Mouse (Mus musculus) cerebellum, postnatal 4 days (tissue): ENCODE measurements around the gene Zbp1.

Experiments used
- DNase-seq, 2 experiments: peaks; one replicate each; pipeline ENCODE4 v3.0.0; 2022; ENCODE audit warnings: low spot score in 2 of 2, mixed read lengths in 1 of 2

Zbp1 gene

DNA sequence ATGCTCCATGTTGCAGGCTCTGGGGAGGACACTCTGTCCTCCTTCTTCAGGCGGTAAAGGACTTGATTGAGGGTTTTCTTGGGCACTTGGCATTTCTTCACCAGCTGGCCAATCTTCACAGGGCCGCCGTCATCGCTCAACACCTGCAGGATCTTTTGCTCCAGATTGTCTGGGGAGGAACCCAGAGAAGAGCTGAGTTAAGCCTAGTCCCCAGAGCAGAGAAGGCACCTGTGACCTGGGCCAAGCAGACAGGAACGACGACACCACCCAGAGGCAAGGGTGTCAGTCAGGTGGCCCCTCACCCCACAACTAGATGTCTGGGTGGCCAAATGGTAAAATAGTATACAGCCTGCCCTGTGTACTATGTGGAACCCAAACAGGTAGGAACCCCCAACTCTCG is 1.9 kb downstream of the Zbp1 start:
- peak in 1 of 2 experiments; percentile 4 for DNase-seq

DNA sequence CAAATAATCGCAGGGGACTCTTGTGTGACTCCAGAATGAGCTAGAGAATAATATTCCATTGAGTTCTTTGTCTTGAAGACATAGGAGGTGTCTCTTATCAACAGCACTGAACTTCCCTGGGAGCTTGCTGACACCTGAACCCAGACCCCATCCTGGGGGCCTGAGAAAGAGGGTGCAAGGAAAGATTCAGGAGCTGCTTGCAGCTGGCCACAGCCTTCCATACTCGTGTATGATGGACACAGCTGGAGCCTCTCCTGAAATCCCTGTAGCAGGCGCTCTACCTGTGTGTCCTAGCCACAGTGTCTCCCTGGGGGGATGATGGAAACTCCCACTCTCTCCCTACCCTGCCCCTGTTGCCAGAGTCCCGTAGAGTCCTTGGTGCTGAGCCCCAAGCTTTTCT is 6.5 kb downstream of the Zbp1 start:
- no peak for DNase-seq

DNA sequence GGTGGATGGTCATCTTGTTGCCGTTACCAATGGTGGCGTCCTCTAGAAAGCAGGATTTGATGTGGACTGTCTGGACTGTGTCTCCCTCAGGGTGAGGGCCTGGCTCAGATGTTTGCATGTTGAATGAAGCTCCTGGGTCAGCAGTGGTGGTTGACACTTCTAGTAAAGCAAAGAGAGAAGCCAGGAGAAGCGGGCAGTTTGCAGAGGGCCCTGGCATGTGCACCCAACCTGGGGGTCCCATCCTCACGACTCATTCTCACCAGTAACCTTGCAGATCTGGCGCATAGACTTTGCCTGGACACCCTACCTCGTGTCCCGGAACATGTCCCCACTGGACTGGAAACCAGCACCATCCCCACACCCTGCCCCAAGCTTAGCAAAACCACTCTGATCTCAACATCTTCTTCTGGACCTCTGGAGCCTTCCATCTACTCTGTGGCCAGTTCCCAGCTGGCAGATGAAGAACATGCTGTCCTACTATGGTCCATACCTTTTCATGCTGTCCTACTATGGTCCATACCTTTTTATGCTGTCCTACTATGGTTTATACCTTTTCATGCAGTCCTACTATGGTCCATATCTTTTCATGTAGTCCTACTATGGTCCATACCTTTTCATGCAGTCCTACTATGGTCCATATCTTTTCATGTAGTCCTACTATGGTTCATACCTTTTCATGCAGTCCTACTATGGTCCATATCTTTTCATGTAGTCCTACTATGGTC is 9.5 kb downstream of the Zbp1 start:
- no peak for DNase-seq

DNA sequence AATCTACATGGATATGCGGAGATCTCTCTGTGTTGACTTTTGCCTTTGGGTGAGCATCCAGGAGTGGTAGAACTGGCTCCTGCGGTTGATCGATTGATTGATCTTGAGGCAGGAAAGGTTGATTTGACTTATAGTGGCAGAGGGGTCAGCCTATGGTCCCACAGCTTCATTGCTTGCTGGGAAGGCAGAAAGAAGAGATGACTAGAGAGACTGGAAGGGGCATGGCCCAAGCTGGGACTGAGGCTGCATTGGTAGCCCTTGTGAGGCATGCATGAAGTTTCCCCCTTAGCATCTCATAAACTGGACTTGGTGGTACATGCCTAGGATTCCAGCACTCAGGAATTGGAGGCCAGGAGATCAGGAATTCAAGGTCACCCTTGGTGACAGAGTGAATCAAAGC is 11.7 kb downstream of the Zbp1 start:
- no peak for DNase-seq

DNA sequence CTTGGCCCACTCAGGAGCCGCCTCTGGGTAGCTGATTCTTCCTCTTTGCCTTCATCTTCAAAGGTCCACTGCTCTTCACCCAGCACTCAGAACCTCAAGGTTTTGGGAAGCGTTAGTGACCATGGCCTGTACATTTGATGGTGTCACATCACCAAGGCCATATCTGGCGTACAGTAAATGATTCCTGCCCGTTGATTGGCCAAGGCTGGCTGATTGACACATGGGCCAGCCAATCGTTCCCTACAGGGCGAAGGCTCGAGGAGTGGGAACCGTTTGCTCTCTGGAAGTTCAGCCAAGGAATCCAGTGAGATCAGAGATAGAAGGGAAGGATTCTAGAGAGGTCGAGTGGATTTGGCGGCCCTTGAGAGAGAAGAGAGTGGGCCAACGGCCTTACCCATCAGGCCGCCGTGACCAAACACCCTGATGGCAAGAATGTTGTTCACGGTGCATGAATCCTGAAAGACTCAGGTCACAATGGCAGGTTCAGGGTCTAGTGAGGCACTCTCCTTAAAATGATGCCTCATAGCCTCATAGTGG is 13.1 kb downstream of the Zbp1 start:
- peak in 1 of 2 experiments; percentile 15 for DNase-seq

DNA sequence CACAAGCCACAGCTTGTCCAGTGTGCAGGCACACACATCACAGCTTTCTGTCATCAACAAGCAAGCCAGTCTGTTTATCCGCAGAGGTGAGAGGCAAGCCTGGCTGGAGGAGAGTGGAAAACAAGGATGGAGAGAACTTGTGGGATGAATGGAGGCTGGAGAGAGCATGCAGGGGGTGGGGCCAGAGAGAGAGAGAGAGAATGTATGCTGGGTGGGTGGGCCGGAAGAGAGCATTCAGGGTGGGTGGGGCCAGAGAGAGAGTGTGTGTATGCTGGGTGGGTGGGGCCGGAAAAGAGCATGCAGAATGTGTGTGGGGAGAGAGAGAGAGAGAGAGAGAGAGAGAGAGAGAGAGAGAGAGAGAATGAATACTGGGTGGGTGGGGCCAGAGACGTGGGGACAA is 14.1 kb downstream of the Zbp1 start:
- DNase-seq = peak in 1 of 2 experiments; percentile 6

DNA sequence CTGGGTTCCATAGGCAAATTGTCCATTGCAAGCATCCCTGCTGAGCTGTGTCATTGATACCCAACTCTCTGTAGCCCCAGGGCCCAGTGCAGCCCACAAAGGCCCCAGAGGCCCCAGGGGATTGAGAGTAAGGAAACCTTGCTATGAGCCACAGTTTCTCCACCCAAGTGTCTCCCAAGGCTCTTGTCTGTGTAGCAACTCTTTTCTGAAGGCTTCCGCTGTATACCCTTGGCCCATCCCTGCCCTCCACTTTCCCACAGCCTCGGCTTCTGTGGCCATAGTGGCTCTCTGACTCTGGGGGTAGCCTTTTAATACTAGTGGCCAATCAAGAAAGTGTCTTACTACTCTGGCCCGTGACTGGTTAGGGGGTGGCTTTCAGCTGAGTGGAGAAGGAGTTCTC is 15.0 kb downstream of the Zbp1 start:
- no peak for DNase-seq

DNA sequence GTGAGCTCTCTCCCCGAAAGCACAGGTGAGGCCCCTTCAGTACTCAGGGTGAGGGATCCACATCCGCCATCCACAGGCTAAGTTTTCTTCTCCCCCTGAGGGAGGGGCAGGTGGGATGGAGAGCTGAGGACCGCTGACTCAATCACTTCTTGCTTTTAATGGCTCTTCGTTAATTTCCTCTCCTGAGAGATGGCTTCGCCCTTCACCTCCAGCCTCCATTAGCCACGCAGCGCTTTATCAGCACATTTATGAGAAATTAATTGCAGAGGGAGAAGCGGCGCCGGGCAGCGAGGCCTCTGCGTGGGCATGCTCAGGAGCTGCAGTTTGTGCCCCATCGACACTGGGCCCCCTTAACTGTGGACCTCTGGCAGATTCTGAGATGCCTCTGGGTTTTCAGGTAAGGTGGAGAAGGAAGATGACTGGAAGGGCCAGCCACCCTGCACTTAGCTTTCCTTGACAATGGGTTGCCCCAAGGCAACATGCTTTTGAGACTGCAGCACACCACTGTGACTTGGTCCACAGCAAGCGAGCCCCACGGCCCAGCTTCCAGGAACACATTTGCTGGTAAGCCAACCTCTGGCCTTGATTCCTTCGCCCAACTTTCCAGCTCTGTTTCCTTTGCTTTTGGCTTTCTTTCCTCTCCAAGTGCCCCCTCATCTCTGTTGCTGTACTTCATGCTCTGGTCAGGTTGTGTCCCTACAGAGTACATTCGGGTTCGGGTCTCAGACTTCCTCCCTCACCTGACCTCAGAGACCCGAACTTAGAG is 15.6 kb downstream of the Zbp1 start:
- DNase-seq = peak in 1 of 2 experiments; percentile 11

DNA sequence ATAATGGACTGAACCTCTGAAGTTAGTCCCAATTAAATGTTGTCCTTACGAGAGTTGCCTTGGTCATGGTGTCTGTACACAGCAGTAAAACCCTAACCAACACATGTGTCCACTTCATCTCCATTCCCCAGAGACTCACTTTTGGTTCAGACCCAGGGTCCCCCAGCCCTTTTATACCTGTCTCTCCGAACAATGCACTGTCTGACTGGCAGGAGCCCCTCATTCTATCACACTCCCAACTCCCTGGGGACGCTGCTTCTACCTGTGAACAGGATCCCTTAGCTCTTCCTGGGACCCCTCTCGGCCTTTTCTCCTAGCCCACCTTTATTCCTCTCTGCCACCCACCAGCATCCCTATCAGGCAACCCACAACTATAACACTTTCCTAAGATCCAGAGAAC is 23.9 kb downstream of the Zbp1 start:
- DNase-seq = no peak

DNA sequence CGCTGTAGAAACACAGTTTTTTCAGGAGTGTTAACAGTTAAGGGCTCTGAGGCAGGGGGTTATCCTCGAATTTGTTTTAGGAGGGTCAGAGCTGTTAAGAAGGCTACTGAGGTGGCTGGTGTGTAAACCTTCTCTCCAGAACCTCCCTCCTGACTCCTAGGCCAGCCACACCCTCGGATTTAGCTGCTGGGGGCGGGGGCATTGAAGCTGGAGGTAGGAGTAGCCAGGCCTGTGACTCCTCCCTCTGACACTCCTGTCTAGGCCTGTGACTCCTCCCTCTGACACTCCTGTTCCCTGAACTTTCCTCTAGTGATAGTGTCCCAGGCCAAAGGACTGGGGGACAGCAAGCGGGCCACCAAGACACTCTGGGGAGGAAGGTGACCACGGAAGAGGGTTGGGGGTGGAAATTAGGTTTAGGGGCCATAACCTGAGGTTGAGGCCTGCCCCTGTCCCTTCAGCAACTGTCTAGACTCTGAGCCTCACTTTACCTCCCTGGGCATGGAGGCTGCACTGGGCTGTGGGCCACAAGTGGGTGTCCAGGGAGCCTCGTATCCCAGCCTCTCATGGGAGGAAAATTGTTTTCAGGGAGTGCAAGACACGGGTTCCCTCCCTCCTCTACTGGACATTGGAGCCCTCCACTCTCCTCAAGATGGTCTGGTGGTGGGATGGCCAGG is 31.4 kb downstream of the Zbp1 start:
- no peak for DNase-seq

DNA sequence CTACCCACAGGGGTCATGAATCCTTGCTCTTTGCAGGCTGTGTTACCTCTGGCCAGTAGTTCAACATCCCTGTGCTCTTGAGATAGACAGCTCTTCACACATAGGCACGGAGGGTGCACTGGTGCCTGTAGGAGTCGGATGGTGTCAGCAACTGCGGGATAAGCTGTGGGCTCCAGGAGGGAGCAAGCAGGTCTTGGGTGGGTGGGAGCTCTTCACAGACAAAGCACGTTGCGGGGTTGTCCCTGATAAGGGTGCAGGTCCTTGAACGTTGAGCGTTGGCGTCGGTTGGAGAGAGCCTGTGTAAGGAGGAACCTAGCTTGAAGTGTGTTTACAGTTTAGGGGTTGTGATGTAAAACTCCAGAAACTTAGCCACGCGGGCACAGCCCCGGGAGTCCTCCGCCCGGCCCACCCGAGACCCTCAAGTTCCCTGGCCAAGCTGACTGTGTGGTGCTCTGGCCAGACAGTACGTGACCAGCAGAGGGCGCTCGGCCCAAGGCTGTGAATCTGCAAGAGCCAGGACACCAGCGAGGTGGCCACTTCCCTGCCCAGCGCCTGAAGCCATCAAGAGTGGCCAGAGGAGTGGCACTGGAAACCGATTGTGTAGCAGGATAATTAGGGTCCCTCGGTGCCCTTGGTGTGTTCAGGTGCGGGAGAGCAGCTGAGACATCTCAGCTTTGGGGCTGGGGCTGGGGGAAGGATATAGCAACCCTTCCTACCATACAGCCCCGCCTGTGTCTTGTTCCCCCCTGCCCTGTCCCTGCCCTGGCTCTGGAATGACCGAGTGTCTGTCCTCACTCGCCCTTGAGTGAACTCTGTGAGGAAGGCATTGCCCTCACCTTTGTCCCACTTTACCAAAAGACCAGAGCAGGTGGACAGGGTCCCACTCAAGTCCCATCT is 32.4 kb downstream of the Zbp1 start:
- DNase-seq = peak; percentile 91 to 93

DNA sequence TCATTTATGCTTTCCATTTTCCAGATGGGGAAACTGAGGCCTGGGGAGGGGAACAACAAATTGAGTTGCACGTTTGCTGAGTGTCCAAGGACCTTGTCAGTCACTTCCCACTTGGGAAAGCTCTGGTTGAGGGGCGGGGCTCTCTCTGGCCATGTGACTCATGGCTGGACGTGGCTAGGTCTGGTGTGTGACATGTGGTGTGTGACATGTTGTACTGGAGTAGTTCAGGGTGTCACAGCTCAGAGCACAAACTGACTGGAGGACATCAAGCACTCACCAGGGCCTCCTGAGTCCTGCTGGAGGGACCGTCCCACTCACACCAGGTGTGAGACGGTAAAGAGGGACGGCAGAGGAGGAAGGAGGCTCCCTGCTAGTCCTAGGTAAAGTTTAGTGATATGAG is 33.4 kb downstream of the Zbp1 start:
- no peak for DNase-seq

DNA sequence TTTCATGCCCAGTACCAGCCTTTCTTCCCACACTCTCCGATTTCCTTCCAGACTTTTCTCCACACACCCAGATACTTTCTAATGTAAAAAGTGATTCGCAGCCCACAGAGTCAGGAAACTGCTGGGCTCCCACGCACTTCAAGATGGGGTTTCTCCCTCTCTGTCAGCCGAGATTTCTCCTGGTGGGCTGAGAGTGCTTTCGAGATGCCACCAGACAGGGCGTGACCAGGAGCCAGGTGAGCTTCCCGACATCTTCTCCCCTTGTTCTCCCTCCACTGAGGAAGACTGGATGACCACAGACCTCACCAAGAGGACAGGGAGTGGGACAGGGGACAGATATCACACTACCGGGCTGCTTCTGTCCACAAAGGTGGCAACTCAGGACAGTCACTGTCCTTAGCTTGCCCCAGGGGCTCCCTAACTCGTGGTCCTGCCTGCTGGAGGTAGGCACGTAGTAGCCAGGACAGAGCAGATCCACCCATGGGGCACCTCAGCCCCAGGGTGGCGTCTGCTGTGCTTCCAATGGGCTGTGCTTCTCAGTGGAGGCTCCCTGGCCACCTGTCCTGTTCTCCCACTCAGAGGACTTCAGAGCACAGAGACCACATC is 34.1 kb downstream of the Zbp1 start:
- DNase-seq = no peak

DNA sequence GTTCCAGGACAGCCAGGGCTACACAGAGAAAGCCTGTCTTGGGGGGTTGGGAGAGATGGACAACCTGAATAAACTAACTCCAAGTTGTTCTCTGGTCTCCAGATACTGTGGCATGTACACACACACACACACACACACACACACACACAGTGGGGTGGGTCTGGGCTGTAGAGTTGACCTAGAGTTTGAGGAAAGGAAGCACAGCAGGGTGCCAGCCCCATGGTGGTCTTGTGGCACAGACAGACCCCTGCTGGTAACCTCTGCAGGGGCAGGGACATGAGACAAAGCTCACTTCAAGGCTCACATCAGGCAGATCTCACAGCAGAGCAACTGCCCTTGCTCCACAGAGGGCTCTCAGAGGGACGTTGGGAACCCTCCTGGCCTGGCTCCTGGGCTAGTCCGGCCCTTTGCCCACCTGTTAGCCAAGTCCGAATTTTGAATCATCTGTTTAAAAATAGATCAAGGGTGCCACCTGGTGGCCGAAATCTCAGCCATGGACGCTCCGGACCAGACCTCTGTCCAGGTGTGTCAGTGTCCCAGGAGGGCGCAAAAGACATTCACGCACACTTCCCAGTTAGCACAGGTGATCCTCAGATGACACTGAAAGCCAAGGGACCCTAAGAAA is 34.8 kb downstream of the Zbp1 start:
- DNase-seq = peak in 1 of 2 experiments; percentile 78

DNA sequence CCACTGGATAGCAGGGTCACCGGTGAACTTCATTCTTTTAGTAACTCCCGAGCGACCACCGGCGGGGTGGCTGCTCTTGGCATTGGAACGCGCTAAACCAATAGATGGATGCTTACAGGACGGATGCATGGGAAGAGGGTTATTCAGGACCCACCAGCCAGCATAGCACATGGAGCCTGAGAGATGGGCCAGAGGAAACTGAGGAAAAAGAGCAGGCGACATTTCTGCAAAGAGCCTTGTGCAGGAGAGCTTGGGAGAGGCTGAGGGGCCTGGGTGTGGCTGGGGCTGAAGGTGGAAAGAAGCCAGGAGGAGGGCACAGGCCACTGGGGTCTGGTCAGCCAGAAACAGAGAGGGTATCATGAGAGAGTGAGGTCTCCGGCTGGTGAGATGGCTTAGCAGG is 35.4 kb downstream of the Zbp1 start:
- DNase-seq = no peak

DNA sequence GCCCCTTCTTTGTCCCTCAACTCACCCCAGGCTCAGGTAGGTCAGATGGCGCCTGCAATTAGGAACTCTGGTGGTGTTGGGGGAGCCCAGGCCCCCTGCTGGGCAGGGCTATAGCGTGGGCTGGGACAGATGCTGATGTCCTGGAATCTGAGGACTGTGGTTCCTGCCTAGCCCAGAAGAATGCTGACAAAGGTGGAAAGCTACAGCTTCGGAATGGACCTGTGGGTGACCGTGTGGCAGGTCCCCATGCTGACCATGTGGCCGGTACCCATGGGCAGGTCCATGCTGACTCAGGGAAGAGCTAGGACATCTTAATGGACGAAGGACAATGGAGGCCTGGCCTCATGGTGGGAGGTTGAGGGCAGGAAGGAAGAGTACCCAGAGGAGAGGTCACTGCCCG is 35.9 kb downstream of the Zbp1 start:
- no peak for DNase-seq

DNA sequence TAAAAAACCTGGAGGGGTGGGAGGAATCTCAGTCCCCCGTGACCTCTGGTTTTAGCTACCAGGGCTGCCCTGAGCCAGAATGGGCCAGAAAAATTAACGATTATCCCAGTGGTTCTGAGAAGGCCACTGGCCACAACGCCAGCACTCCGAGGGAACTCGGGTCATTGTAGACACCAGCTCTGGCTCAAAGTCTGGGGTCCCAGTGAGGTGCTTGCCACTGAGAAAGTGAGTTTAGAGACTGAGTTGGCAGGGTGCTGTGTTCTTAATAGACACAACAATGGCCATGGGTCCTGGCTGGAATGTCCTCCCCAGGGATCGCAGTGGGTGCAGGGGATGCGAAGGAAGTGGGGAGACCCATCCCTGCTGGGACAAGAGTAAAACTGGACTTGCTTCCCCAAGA is 36.8 kb downstream of the Zbp1 start:
- no peak for DNase-seq

DNA sequence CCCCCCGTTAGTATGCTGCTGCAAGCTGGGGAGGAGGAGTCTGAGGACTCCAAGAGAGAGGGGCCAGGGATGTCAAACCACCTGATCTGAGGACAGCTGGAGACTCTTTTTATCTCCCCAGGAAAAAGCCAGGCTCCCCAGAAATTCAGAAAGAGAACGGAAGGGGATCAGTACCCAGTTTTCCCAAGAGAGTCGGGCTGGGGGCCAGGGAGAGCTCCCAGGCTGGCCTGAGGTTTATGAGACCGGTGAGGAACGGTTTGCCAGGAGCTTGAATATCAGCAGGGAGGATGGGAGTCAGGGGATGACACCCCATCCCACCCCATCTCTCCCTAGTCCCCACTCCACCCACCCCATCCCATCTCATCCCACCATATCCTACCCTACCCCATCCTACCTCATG is 37.2 kb downstream of the Zbp1 start:
- no peak for DNase-seq

DNA sequence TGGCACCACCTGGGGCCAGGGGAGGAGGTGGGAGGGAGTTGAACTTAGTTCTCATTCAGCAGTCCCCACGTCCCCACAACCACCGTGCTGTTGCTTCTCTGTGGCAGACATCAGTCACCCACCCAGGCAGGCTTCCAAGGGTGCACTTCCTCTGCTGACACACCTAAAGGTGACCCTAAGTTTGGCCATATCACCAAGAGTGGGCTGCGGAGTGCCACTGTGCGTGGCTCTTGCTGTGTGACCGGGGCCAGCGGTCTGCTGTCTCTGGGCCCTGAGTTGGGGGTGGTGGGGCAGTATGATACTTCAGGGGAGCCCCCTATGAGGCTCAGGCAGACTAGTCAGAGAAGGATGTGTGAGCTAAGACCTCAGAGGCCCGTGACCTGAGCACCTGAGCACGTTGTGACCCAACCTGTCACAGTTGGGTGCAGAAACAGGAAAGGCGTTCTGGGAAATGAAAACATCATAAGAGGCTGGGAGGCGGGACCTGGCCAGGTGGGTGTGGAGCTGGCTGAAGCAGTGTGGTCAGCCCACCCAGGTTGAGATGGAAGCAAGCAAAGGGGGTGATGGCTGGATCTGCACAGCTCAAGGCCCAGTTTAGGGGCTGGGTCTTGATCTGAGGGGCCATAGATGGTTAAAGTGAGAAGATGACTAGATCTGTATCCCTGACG is 37.9 kb downstream of the Zbp1 start:
- peak in 1 of 2 experiments; percentile 6 for DNase-seq

DNA sequence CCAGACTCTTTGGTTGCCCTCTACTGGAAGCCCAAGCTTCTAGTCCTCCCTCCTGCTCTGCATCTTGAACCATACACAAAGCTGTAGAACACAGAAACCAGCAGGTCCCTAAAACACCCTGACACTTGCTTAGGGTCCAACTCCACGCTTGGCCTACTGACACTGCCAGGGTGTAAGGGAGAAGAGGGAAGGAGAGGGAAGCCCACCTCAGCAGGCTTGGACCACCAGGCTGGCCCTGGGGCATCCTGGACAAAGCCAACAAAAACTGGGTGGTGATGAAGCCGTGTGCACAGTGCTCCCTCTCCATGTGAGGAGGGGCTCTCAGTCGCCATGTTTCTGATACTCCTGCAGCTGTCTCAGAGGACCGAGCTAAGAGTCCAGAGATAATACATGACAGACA is 38.7 kb downstream of the Zbp1 start:
- no peak for DNase-seq
